Mouse (Mus musculus): ENCODE data around the gene Vapa.

The Vapa gene

DNA sequence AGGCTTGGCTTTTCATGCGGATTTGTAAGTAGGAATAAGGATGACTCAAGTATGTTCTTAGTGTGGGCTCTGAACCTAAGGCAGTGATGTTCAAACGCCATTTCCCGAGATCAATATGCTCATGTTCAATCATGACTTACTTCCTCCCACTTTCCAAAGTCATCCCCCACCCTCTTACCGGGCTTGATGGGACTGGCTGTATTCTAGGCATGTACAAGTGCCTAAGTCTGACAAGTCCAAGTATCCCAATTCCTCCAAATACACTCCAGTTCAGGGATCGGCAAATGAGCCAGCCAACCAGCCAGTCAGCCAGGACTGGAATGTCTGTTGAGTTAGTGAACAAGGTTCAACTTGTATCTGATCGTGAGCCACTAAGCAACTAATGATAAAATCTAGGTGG lies 12.9 kb upstream of the Vapa start:
- in situ Hi-C loops (cut with MboI; ENCODE audit: low sequenced_read_pairs): no loop called here

DNA sequence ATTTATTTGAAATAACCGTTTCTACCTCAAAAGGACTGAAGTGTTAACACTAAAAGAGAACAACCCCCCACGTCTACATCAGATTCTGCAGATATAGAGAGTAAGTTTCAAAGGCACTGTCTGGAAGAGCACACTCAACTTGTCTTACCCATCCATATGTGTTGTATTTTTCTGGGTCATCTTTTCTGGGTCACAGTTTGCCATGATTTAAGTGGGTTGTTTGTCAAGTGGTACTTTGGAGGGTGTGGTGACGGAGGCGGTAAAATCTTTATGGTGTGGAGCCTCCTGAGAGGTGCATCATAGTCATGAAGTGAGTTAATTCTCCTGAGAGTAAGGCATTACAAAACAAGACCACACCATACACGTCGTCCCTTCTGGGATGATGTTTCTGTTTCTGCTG lies 12.2 kb upstream of the Vapa start:
- in situ Hi-C loops (cut with MboI; ENCODE audit: low sequenced_read_pairs): no loop called here

DNA sequence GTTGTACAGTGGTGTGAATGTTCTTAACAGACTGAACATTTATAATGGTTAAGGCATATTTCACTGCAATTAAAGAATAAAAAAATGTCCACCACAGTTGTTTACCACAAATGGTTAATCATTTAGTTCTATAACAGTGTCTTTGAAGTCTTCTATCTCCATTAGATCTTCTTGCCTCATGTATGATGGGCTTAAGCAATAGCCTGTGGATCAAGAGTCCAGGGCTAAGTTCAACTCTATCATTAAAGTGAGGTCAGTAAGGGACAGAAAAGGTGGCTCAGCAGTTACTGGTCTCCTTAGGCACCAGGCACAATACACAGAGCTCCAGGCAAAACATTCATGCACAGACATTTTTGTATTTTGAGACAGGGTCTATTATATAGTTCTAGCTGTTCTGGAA lies 9.8 kb upstream of the Vapa start:
- in situ Hi-C loops (cut with MboI; ENCODE audit: low sequenced_read_pairs): no loop called here

DNA sequence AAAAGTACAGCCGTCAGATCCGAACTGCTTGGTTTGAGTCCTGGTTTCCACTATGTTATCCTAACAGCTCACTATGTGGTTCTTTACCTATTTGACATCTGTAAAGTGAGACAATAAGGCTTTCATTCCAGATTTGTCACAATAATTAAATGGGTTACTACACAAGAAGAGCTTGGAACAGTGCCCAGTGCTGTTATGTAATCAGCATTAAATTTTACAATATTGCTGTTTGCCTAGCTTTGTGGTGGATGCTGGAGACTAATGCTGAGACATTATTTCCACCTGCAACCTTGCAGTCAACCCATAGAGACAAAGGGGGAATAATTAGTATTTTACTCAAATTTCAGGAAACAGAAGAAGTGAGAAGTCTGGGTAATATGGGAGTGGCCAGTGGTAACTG lies 5.1 kb upstream of the Vapa start:
- in situ Hi-C loops (cut with MboI; ENCODE audit: low sequenced_read_pairs): no loop called here

DNA sequence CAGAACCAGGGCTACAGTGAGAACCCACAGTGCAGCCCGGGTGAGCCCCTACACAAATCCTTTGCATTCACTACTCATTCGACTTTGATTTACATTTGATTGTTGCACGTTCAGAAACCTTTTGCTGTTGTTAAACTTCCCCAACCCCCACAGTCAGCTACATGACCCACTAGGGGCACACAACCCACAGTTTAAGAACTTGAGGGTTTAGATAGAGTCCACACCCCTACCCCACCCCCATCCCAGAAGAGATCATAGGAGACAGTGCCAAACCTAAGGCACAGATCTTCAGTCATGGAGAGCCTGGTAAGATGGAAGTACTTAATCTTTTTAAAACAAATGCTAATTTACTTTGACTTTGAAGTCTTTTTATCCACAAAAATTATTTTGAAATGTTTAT lies 2.3 kb upstream of the Vapa start:
- in situ Hi-C loops (cut with MboI; ENCODE audit: low sequenced_read_pairs): no loop called here

DNA sequence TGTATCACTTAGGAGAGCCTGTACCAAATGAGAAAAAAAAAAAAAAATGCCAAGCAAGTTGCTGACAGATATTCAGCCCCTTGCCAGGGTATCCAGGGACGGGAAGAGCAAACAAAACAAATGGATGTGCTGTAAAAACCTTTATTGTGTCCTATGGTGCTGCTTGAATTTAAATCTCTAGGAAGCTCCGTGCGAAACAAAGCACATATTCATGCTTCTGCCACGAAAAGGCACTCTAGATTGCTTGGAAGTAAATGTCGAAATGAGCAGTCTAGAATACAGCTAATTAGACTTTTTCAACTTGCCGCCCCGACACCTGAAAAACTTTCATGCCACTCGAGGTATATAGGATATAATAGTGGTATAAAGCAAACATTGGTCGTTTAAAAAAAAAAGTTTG lies 1.1 kb upstream of the Vapa start:
- in situ Hi-C loops (cut with MboI; ENCODE audit: low sequenced_read_pairs): no loop called here

DNA sequence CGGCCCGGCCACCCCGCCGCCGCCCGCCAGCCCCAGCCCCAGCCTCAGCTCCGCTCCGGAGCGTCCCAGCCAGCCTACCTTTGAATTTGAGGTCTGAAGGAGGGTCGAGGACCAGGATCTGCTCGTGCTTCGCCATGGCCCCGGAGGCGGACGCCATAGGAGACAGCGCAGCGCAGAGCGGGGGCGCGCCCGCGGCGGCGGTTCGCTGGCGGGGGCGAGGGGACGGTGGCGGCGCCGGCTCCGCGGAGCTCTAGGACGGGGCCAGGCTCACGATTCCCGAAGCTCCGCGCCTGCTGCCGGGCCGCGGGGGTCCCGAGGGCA lies 253 bp downstream of the Vapa start:
- in situ Hi-C loops (cut with MboI; ENCODE audit: low sequenced_read_pairs): no loop called here

DNA sequence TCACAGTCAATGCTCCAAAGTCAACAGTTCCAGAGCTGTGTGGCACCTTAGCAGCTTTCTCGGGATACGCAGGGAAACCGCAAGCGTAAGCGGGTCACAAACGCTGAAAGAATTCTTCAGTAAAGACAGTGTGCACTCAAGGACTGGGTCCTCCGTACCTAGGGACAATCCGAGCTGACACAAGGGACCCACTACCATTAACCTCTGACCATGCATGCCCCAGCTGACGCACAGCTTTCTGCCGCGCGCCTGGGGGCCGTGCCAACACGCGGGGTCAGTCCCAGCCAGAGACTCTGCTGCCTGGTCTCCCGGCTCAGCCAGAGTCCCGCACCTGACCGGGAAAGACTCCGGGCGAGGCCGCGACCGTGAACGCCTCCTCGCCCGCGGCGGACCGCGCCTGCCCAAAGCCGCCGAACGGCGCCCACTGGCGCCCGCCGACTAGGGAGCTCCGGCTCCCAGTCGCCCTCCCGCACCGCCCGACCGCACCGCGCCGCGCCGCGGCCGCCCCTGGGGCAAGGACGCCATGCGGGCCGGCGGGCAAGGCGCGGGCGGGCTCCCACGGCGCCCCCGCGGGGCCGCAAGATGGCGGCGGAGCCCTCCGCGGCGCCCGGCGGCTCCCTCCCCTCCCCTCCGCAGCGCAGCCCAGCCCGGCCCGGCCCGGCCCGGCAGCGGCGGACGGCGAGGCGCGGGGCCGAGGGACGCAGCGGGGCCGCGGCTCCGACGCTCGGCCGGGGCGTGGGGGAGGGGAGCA lies 789 bp downstream of the Vapa start:
- in situ Hi-C loops (cut with MboI; ENCODE audit: low sequenced_read_pairs): no loop called here

DNA sequence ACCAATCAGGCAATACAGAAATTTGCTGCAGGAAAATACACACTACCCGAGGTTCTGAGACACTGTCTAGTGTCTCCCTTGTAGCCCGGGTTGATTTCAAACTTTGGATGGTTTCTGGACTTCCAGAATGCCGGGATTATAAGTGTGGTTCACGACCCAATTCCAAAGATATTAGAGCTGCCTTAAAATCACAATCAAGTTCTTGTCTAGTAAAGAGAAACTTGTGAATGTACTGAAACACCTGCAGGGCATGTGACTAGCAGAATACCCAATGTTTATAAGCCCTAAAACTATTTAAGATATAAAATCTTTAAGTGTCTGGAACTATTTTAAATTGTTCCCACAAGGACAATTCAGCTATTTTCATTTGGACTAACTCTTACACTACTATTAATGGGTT lies 1.6 kb downstream of the Vapa start:
- in situ Hi-C loops (cut with MboI; ENCODE audit: low sequenced_read_pairs): no loop called here

DNA sequence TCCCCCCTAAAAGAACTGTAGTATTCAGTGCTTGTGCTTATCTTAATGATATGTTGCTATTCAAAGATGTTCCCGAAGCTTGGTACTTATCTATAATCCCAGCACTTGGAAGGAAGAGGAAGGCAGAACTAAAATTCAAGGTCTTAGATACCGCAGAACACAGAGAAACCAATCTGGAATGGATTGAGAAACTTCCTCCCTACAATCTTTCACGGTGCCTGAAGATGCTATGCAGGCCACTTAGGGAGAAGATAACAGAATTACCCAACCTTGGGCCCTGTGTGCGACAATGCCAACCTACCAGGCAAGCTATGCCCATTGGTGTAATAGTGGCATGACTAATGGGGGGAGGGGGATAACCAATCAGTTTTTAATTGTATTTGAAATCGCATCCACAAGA lies 4.6 kb downstream of the Vapa start:
- in situ Hi-C loops (cut with MboI; ENCODE audit: low sequenced_read_pairs): no loop called here

DNA sequence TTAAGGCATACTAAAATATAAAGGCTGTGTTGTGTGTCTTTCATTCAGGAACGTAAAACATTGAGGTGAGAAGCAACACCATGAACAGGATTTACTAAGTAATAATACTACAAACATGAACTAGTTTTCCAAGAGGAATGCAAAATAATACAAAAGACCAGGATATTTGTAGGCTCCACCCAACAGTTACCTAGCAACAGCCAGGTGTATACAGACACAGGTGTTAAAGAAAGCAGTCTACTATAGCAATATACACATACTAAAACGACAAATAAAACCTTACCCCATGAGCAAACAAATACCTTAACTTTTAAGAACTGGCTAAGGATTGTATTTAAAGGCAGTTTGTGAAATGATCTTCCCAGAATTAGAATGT lies 5.1 kb downstream of the Vapa start:
- in situ Hi-C loops (cut with MboI; ENCODE audit: low sequenced_read_pairs): no loop called here

DNA sequence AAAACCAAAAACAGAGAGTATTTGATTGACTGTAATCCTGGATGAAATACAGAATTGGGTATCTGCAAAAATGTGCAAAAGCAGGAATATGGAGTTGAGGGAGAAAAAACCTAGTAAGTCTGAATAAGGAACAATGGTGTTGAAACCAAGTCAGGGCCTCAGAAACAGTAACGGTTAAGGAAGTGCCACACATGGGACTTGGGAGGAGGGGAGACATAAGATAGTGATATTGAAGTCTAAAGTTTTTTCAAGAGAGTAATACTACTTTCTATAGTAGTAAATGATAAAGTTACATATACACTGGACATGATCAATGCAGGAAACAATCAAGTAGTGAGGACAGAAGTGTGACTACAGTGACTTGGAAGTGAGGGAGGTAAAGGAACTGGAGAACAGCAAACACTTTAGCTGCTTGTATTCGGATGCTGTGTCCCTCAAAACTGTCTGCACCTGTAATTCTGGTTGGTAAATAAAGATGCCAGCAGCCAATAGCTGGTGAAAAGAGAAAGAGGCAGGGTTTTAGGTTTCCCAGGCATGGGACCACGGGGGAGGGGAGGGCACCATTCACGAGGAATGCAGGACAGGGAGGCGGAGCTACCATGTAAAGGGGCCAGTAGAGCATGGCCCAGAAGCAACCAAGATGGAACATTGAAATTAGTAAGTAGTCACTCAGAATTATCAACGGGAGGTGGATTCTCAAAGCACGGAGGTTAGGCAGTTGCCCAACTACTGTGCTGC lies 5.6 kb downstream of the Vapa start:
- in situ Hi-C loops (cut with MboI; ENCODE audit: low sequenced_read_pairs): no loop called here

DNA sequence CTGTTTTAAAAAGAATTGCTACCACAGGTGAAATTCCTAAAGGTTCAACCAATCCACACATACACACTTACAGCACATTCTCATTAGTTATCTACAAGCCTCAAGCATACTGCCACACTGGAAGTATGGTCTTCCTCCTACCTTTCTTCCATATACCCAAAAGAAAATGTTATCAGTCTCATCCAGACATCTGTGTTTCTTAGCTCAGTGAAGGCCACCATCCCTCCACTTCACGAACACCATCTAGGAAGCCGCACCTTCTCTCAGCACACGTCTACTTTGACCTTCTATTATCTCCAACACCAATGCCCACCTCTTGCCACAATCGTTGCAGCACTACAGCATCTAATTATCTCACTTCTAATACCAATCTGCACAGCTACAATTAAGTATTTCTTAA lies 7.3 kb downstream of the Vapa start:
- in situ Hi-C loops (cut with MboI; ENCODE audit: low sequenced_read_pairs): no loop called here

DNA sequence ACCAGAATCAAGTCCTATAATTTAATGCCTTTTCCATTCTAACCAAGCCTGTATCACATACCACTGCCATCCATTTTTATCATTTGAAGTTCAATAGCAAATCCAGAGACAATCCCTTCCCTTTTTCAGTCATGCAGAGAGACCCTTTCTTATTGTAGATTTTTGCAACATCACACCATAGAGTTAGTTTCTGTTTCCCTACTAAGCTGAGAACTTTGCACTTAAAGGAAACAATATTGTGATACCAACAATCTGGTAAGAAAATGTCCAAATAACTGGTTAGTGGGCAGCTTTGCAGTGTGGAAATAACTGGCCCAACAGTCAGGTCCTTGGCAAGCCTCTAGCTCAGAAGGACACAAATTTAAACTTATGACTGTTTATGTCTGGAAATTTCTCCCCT lies 8.5 kb downstream of the Vapa start:
- in situ Hi-C loops (cut with MboI; ENCODE audit: low sequenced_read_pairs): no loop called here

DNA sequence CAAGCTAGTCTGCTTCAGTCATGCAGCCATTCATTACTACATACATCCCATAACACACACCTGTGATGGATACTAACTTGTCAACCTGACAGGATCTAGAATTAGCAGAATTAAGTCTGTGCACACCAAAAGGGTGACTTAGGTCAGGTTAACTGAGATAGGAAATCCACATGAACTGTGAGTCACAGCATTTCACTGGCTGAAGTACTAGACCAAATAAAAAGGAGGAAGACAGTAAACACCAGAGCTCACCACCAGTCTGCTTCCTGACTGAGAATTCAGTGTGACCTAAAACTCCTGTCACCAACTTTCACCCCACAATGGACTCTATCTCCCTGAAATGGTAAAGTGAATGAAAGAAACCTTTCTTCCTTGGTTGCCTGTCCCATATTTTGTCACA lies 9.0 kb downstream of the Vapa start:
- in situ Hi-C loops (cut with MboI; ENCODE audit: low sequenced_read_pairs): no loop called here

DNA sequence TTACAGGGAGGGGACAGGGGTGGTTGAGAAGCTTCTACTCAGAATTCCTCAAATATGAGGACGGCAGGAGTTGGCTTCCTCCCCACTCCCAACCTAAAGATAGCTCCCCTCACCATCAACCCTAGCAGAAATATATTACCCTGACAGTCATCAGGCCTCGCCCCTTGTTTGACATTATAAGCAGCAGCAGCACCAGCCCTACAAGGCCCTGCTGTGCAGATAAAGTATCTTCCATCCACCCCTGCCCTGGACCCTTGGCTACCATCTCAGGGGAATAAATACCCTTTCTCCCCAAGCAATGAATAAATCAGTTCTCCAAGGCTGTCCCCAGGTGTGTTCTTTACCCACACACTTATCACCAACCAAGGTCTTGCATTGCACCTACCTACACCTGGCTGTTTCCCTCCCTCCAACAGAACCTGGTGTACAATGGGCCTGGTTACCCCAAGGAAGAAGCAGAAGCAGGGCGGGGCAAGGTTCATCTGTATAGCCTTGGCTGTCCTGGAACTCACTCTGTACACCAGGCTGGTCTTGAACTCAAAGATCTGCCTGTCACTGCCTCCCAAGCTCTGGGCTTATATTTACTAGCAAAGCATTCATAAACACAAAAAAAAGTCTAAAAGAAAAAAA lies 15.4 kb downstream of the Vapa start:
- in situ Hi-C loops (cut with MboI; ENCODE audit: low sequenced_read_pairs): no loop called here

DNA sequence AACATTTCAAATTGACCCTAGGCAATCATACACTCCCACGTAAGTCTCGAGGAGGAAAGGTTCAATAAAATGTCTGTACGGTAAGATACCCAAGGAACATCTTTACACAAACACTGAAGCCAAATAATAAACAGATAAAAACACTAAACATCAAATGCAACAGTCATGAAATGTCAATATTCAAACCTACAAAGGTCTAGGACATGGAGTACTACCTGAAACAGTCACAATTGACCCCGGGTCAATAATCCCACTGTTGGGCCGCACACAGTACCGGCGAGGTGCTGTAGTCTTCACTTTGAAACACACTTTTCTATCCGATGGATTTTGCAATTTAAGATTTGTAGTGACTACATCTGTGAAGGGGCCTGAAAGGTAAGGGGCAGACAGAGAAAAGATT lies 18.7 kb downstream of the Vapa start:
- in situ Hi-C loops (cut with MboI; ENCODE audit: low sequenced_read_pairs): no loop called here

DNA sequence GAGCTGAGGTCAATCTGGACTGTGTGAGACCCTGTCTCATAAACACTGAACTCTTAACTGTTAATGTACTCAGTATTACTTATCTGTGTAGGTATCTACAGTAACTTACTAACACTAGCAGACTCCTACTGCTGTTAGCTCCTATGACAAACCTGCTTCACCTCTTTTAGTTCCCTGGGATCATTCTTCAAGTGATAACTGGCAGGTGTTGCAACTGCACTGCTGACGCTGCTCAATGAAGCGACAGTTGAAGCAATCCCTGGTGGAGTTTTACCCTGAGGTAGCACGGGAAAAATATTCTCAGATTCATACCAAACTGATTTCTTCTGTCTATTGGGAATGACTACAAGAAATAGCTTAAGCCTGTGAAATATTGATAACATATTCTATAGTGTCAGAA lies 26.5 kb downstream of the Vapa start:
- in situ Hi-C loops (cut with MboI; ENCODE audit: low sequenced_read_pairs): no loop called here

DNA sequence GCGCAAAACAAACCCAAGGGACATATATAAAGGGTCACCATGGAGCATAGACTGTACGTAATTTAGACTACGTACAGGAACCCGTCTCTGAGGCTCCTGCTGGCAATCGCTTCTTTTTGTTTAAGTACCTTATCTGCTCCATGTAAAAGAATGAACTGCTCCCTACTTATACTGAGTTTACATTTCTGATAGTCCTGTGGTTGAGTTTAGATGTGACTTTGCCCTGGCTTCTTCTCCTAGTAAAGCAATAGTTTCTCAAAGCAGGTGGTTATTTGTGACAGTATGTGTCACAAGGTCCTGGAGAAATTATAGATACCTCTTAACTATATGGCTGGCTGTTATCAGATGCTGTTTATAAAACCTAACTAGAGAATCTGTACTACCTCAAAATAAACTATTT lies 31.9 kb downstream of the Vapa start:
- in situ Hi-C loops (cut with MboI; ENCODE audit: low sequenced_read_pairs): no loop called here

DNA sequence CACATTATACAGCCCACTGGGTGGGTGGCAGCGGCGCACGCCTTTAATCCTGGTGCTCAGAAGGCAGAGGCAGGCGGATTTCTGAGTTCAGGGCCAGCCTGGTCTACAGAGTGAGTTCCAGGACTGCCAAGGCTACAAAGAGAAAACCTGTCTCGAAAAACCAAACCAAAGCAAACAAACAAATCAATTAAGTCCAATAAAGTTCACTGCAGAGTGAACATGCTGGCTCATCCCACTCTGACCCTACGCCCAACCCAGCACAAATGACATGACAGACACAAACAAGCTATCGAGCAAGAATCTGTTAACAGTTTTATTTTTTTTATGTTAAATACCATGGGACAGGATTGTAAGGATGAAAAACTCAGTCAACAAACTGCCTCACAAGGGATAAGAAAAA lies 33.6 kb downstream of the Vapa start:
- in situ Hi-C loops (cut with MboI; ENCODE audit: low sequenced_read_pairs): no loop called here

DNA sequence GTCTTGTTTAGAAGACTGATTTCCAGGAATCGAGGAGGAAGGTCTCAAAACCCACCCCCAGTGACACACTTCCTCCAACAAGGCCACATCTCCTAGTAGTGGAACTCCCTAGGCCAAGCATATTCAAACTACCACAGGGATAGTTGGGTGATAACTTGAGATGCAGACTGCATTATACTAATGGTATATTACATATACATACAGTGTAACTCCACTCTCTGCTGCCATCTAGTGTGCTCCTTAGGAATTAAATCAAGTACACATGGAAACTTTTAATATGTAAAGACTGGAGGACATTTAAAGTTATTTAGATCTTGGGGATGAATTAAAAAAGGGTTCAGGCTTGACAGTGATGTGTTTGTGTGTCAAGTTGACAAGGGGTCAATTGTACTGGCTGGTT lies 38.0 kb downstream of the Vapa start:
- in situ Hi-C loops (cut with MboI; ENCODE audit: low sequenced_read_pairs): no loop called here

DNA sequence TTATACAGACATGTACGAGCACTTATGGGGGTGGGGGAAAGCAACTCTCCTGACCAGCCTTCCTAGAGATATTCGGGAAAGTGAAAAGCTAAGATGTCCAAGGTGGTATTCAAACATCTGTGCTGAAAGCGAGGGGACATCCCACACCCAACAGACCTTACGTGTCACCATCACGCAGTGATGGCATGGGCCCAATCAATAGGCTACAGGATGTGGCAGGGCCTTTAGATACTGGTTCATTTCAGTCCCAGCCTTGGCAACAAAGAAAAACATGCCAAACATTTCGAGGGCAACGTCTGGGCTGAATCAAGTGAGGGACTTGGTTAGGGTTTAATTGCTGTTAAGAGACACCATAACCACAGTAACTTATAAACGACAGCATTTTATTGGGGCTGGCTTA lies 38.5 kb downstream of the Vapa start:
- in situ Hi-C loops (cut with MboI; ENCODE audit: low sequenced_read_pairs): no loop called here

DNA sequence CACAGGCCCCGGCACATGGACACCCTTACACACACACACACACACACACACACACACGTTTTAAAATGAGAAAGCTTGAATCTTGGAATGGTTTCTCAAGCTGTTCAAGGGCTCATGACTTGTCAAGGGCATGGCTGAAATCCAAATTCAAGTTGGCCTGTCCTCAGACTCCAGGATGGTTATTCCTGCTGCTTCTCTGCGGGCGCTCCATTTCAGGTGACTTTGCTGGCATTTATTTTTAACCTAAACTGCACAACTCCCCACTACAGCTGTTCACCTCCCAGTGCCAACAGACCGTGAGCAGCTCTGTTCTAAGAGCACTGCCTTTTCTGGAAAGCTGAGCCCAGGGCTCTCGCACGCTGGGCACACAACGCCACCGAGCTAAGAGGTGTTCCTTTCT lies 41.5 kb downstream of the Vapa start:
- in situ Hi-C loops (cut with MboI; ENCODE audit: low sequenced_read_pairs): no loop called here
